Mouse (Mus musculus): ENCODE results near the gene Zfp385c.

The Zfp385c gene

DNA sequence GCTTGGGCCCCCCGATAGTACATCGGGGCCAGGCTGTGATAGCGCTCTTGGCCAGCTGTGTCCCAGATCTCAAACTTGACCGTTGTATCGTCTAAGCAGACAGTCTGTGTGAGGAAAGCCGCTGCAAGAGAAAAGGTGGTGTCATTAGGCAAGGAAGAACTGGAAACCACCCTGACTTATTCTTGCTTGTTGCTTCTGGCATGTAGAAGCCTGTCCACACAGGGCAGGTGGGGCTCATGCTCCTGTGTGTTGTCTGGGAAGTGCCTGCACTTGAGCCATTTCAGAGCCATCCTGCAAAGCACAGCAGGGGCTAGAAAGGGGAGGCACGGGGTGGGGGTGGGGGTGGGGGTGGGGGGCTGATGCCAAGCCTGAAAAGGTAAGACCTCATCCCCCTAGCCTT, 26.2 kb upstream of the Zfp385c start:
- DNase-seq (ENCODE audit: extremely low read depth, low read depth, low spot score) = no peak

GRCm38 (mm10) chr11:100716649-100717048, 24.4 kb upstream of the Zfp385c start:
- DNase-seq (ENCODE audit: extremely low read depth, low read depth, low spot score) = no peak

DNA sequence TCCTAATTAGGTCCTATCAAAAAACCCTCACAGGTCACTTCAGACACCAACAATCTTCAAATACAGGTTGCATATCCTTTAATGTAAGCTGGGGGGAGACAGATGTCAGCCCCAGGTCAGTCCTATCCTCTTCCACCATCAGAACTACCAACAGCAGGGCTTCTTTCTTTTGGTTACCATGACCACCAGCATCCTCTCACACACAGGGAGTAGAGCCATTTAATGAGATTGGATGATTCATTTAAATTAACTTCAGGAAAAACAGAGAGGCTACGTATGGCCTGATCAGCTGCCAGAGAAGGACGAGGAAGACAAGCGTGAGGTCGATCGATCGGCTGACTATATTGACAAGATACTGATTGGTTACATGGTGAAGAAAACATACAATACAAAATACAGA, 22.7 kb upstream of the Zfp385c start:
- no peak for DNase-seq (ENCODE audit: extremely low read depth, low read depth, low spot score)

- DNase-seq (ENCODE audit: extremely low read depth, low read depth, low spot score) = no peak
These were observed 22.3 kb upstream of the Zfp385c start for GRCm38 (mm10) chr11:100714534-100714915.

GRCm38 (mm10) chr11:100713735-100714533, 21.7 kb upstream of the Zfp385c start, which contains the start of gene Hspb9:
Gene Hspb9, plus strand, starts transcription at chr11:100713850.
- no peak for DNase-seq (ENCODE audit: extremely low read depth, low read depth, low spot score)

DNA sequence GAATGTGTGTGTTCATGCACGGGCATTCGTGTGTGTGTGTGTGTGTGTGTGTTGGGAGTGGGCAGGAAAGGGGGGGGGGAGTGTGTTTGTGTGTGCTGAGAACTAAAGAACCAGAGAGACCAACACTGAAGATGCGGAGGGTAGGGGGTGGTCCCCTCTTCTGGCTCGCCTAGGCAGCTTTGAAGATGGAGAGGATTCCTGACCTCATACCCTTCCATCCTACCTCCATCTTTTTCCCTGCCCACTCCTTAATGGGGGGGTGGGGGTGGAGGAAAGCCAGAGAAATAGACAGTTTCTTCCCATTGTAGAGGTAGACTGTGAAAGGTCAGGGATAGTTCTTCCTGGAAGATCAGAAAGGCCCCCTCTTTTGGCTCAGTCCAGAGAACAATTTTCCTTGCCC, 20.9 kb upstream of the Zfp385c start:
- no peak for DNase-seq (ENCODE audit: extremely low read depth, low read depth, low spot score)

- no peak for DNase-seq (ENCODE audit: extremely low read depth, low read depth, low spot score)
These were observed 19.7 kb upstream of the Zfp385c start, which contains the start of gene Kat2a for GRCm38 (mm10) chr11:100711783-100712615. Gene Kat2a, minus strand, starts transcription at chr11:100712465.

DNA sequence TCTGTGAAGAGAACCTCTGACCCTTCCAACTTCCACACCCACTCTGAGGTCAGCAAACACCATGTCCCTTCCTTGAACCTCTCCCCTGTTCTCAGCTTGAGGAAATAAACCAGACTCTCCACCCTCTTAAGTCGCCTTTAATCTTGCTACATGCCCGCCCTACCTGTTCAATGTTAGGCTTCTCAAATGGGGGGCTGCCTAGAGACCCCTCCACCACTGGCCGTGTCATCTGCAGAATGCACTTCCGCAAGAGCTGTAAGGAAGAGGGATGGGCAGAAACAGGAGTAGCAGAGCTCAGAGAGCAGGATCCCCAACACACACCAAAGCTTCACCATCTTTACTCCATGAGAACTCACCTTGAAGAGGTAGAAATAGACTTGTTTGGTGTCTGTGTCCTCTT, 18.7 kb upstream of the Zfp385c start:
- DNase-seq (ENCODE audit: extremely low read depth, low read depth, low spot score) = no peak

GRCm38 (mm10) chr11:100710528-100710927, 18.3 kb upstream of the Zfp385c start:
- no peak for DNase-seq (ENCODE audit: extremely low read depth, low read depth, low spot score)

- no peak for DNase-seq (ENCODE audit: extremely low read depth, low read depth, low spot score)
These were observed 17.1 kb upstream of the Zfp385c start for GRCm38 (mm10) chr11:100709201-100709810.

GRCm38 (mm10) chr11:100705095-100705747, 13.0 kb upstream of the Zfp385c start:
- DNase-seq (ENCODE audit: extremely low read depth, low read depth, low spot score) = no peak

- peak; percentile 65 for DNase-seq (ENCODE audit: extremely low read depth, low read depth, low spot score)
These were observed 11.7 kb upstream of the Zfp385c start, which contains the start of gene Dhx58 for GRCm38 (mm10) chr11:100703851-100704531. Gene Dhx58, minus strand, starts transcription at chr11:100704271.

DNA sequence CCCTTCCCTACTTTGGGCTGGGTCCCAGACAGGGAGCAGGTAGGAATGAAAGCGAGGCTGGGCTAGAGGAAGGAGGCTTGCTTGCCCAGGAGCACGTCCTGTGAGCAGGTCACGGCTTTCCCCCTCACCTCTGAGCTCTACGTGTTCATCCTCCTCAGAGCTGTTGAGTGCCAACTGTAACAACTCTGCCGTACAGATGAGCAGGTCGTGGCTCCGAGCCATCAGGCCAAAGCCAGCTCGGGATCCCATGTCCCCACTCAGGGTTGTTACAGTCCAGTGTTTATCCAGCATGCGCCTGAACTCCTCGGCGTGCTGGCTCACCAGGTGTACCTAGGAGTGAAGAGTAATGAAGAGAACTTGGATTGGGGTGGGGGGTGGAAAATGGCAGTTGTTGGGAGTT, 11.1 kb upstream of the Zfp385c start:
- no peak for DNase-seq (ENCODE audit: extremely low read depth, low read depth, low spot score)

DNA sequence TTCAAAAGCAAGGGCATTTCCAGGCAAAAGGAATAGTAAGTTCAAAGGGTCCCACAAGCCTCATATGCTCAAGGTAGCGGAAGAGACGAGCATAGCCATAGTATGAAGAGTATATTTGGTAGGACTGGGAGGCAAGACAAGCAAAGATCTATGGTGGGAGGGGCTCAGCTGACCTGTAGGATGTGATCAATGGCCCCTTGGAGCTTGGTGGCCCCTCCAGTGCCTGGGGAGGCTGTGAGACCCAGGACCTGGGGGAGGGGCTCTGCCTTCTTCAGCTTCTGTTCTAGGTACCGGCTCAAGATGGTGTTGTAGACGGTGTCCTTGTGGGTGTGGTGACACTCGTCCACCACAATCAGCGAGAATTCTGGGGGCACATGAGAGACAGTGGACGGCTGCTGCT, 10.7 kb upstream of the Zfp385c start:
- no peak for DNase-seq (ENCODE audit: extremely low read depth, low read depth, low spot score)

DNA sequence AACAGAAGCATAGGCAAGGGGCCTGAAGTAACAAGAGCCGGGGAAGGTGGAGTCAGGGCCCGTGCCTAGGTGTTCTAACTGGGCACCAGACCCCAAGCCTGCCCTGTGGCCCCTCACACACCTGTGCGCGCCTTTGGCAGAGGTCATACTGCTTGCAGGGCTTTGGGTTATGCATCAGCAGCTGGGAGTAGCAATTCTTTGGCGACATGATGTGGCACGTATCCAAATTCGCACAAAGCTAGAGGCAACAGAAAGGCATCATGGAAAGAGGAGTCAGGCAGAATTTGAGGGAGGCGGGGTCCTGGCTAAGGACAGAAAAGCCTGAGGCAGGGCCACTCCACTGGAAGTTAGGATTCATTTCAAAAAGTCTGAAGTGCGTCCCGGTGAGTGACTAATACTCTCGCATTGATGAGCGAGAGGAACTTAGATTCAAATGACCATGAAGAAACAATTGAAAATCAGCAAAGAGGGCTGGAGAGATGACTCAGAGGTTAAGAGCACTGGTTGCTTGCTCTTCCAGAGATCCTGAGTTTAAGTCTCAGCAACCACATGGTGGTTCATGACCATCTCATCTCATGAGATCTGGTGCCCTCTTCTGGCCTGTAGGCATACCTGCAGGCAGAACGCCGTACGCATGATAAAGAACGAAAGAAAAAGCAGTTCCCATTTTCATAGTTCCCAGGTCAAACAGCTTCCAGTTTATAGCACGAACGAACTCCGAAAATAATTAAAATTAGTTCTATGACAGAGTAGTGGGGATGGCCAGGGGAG, 10.0 kb upstream of the Zfp385c start:
- no peak for DNase-seq (ENCODE audit: extremely low read depth, low read depth, low spot score)

- no peak for DNase-seq (ENCODE audit: extremely low read depth, low read depth, low spot score)
These were observed 9.0 kb upstream of the Zfp385c start for GRCm38 (mm10) chr11:100701301-100701700.

- DNase-seq (ENCODE audit: extremely low read depth, low read depth, low spot score) = no peak
These were observed 8.5 kb upstream of the Zfp385c start for GRCm38 (mm10) chr11:100700710-100701109.

DNA sequence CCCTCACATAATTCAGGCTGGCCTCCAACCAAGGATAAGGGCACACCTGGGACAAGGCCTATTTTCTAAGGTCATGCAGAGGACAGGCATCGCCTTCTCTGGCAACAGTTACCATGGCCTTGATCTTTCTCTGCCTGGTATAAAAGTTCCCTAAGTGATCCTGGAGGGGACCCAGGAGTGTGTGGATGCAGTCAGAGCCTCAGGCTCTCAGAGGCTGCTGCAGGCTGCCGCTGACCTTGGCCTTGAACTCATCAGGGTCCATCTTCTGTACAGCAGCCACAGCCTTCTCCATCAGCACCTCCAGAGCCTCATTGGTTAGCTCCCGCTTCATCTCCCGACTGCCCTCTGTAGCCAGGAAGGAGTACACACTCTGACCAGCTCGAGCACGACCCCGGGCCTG, 5.7 kb upstream of the Zfp385c start:
- no peak for DNase-seq (ENCODE audit: extremely low read depth, low read depth, low spot score)

- no peak for DNase-seq (ENCODE audit: extremely low read depth, low read depth, low spot score)
These were observed 2.7 kb upstream of the Zfp385c start for GRCm38 (mm10) chr11:100694926-100695325.

GRCm38 (mm10) chr11:100693154-100693553, 899 bp upstream of the Zfp385c start:
- DNase-seq (ENCODE audit: extremely low read depth, low read depth, low spot score) = no peak

Data from fat pad, adult 2 months (tissue).